Mouse (Mus musculus): ENCODE results near the gene Impdh1.
"Not testable (repeated sequence)": the region's sequence is repeated elsewhere in the genome, so short reads cannot be mapped to it uniquely, and the experiment has no call there.

Gene Impdh1

GRCm38 (mm10) chr6:29179843-29180242 is 36.3 kb downstream of the Impdh1 start:
- no peak for DNase-seq (ENCODE audit: low read depth)

GRCm38 (mm10) chr6:29178888-29179658 is 37.1 kb downstream of the Impdh1 start, which contains the start of gene Prrt4:
Gene Prrt4, minus strand, starts transcription at chr6:29179584.
- DNase-seq (ENCODE audit: low read depth) = no peak

GRCm38 (mm10) chr6:29177901-29178879 is 38.0 kb downstream of the Impdh1 start:
- no peak for DNase-seq (ENCODE audit: low read depth)

- no peak for DNase-seq (ENCODE audit: low read depth)
Measured at GRCm38 (mm10) chr6:29175113-29175512, 41.1 kb downstream of the Impdh1 start.

GRCm38 (mm10) chr6:29174368-29174767 is 41.8 kb downstream of the Impdh1 start:
- no peak for DNase-seq (ENCODE audit: low read depth)

- peak; percentile 82 for DNase-seq (ENCODE audit: low read depth)
Measured at GRCm38 (mm10) chr6:29170952-29171388, 45.2 kb downstream of the Impdh1 start.

- DNase-seq (ENCODE audit: low read depth) = peak; percentile 87
Measured at GRCm38 (mm10) chr6:29170063-29170921, 45.9 kb downstream of the Impdh1 start.

- no peak for DNase-seq (ENCODE audit: low read depth)
Measured at GRCm38 (mm10) chr6:29169675-29170062, 46.5 kb downstream of the Impdh1 start.

GRCm38 (mm10) chr6:29168871-29169270 is 47.3 kb downstream of the Impdh1 start:
- DNase-seq (ENCODE audit: low read depth) = no peak

GRCm38 (mm10) chr6:29166196-29166595 is 50.0 kb downstream of the Impdh1 start:
- peak; percentile 78 for DNase-seq (ENCODE audit: low read depth)

GRCm38 (mm10) chr6:29164314-29165244 is 51.6 kb downstream of the Impdh1 start, which contains the start of gene Rbm28:
Gene Rbm28, minus strand, starts transcription at chr6:29165006.
- DNase-seq (ENCODE audit: low read depth) = peak; percentile 93

- DNase-seq (ENCODE audit: low read depth) = not testable (repeated sequence)
Measured at GRCm38 (mm10) chr6:29161291-29161690, 54.9 kb downstream of the Impdh1 start.

GRCm38 (mm10) chr6:29160786-29161185 is 55.4 kb downstream of the Impdh1 start:
- no peak for DNase-seq (ENCODE audit: low read depth)

GRCm38 (mm10) chr6:29156326-29156725 is 59.8 kb downstream of the Impdh1 start:
- DNase-seq (ENCODE audit: low read depth) = no peak
